Mouse (Mus musculus) lung, adult 2 months (tissue): ENCODE results near the gene Stxbp6.

Experiments used
- CTCF ChIP-seq: fragments of 200-500 bp; IDR thresholded peaks from 2 replicates; pipeline ENCODE4 v1.5.1; 2011; ENCODE audit warnings: mild to moderate bottlenecking, low read length, control low read depth; ENCODE audit not compliant: insufficient read depth
- POLR2A ChIP-seq: fragments of 200-500 bp; IDR thresholded peaks from 2 replicates; pipeline ENCODE4 v1.6.1; 2011; ENCODE audit warnings: low read depth, mild to moderate bottlenecking, control low read depth, low read length, borderline replicate concordance; ENCODE audit errors: extremely low read depth

- no peak for TF ChIP-seq POLR2A
- TF ChIP-seq CTCF = no peak
Observed at GRCm38 (mm10) chr12:44922241-44922640, 152.3 kb downstream of the Stxbp6 start.
